Mouse (Mus musculus) neural tube, embryonic 10.5 days (tissue): ENCODE results near the gene Neurl2.
"Not testable (repeated sequence)": the region's sequence is repeated elsewhere in the genome, so short reads cannot be mapped to it uniquely, and the experiment has no call there.

ENCODE experiments used
- DNase-seq: peaks from one replicate; pipeline ENCODE4 v3.0.0-alpha.2; 2017; ENCODE audit warnings: low spot score; ENCODE audit errors: extremely low spot score

The Neurl2 gene

DNA sequence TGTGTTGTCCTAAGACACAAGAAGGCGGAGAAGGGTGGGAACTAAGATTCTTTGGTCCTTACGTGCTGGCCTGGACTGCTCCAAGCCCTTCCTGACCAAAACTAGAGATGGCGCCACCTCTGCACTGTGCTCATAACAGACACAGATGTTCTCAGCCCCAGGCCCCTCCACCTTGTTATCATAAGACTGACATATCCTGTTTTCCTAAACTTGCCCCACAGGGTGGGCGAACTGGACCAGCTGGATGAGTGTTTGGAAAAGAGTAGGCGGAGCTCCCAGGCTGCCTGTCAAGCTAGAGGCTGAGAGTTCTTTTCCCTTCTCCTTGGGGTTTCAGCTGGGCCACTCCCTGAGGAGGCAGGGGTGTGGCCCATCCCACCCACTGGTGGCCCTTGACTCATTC lies 15.6 kb downstream of the Neurl2 start:
- no peak for DNase-seq

DNA sequence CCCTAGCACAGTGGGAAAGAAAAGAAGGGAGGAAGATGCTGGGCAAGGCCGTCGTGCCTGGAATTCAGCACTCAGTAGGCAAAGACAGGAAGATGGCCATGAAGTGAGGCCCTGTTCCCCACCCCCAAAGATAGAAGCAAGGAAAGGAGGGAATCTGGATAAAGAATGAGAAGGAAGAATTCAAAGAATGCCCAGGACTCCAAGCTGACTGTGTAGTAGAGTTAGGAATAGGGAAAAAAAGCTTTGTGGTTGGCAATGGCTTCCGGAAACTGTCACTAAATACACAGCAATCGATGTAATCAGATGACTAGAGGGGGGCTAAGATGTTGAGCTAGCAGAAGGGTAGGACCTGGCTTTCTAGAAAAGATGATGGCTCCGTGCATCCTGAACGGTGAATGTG lies 16.1 kb downstream of the Neurl2 start:
- no peak for DNase-seq

DNA sequence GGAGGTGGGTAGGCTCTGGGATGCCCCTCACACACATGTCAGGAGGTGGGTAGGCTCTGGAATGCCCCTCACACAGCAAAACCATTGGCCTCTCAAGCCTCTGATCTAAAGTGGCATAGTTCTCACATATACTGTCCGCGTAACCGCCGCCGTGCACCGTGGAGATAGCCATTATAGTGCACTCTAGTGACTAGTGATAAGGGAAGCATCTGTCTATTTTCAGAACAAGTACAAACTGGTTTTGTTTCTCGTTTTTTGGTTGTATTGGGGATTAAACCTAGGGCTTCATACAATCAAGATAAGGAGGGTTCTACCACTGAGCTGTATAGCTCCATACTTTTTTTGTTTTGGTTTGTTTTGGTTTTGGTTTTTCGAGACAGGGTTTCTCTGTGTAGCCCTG lies 17.4 kb downstream of the Neurl2 start:
- no peak for DNase-seq

DNA sequence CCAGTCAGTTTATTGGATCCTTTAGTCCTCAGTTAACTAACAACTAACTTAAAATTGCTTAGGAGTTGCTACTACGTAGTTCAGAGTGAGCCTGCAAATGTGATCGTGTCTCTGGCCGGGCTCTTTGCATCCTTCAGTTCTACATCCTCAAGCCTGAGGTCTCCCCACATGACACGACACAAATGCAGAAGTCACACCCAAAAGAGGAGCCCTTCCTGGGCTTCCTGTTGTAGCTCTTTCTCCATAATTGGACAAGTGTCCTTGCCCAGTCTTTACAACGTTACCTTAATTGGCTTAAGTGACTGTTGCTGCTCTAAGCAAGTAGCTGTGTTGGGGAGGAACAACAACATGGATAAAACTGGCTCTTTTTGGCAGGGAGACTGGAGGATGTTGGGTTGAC lies 17.9 kb downstream of the Neurl2 start:
- no peak for DNase-seq

DNA sequence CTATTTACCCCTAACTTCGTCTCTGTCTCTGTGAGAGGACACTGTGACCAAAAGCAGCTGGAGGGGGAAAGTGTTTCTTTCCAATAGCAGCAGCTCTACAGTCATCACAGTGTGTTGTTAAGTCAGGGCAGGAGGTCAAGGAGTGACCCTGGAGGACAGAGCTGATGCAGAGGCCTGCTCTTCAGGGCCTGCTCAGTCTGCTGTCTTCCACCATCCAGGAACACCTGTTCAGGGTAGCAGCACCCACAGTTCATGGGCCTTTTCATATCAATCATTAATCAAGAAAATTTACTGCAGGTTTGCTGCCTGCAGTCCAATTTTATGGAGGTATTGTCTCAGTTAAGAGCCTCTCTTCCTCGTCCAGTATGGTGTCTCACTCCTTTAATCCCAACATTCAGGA lies 19.7 kb downstream of the Neurl2 start:
- no peak for DNase-seq

DNA sequence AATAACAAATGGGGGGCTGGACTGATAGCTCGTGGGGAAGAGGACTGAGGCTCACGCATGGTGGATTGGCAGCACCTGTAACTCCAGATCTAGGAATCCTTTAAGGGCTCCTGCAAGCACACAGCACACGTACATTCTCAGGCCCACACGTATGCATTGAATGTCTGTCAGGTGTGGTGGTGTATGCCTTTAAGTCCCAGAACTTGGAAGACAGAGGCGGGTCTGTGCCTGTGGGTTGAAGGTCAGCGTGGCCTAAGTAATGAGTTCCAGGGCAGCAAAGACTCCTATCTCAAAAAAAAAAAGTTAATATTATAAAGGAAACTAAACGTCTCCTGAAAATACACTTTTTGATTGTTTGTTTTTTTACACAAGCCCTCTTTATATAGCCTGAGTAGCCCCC lies 26.6 kb downstream of the Neurl2 start:
- no peak for DNase-seq

DNA sequence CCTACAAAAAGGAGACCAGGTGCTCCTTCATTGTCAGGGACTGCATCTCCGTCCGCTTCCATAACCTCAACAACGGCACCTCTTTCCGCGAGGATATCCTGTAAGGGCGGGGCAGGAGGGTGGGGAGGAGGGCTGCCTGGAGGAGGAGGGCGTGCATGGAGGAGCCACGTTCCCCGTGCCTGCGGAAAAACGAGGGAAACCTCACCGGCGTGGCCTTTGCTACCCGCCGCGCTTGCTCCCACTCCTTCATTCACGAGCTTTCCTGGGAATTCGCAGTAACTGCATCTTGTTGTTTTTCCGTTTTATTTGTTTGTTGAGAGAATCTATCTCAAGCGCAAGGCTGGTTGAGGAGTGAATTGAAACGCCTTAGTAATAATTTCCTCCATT lies 27.9 kb downstream of the Neurl2 start:
- no peak for DNase-seq

DNA sequence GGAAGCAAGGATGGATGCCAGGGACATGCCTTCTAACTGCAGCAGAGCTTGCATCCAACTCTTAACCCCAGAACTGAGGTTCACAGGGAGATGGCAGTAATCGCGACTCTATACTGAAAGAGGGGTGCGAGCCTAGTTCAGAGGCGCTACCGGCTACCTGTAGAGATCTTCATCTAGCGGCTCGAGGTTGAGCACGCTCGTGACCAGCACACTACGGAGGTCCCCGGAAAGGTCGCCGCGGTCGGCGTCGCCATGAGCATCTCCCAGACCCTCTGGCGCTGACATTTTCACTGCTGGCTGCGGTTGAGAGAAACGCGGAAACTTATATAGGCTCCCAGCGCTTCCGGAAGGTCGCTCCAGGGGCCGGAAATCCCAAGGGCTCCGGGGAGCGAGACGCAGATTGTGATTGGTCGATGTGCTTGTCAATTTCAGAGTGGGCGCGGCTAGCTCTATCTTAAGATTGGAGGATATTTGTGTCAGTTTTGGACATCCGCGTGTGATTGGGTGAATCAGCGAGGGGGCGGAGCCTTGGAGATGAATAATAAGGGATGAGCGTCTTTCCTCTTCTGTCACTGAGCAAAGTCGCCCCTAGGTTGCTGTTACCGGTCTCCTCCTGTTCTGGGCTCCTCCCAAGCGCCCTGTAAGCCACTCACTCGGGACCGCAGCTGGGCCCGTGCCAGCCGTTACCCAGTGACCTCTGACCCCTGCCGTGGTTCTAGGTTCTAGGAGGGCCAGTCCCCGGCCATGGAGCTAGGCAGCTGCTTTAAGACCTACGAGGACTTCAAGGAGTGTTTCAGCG lies 28.5 kb downstream of the Neurl2 start, which contains the start of the genes Acot8 and Zswim3:
Gene Acot8, minus strand, starts transcription at position 350 of the 799 bp plus-strand sequence.
Gene Zswim3, plus strand, starts transcription at position 566 of the 799 bp plus-strand sequence.
- peak; percentile 94 for DNase-seq

DNA sequence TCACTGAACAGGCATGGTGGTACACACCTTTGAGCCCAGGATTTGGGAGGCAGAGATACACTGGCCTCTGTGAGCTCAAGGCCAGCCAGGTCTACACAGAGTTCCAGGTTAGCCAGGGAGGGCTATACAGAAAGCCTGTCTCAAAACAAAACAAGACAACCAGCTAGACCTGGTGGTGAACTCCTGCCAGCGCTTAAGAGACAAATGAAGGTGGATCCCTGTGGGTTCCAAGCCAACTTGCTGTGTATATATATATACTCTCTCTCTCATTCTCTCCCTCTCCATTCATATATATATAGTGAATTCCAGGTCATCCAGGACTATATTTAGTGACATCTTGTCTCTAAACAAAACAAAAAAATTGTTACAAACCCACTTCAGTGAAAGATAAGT lies 29.3 kb downstream of the Neurl2 start:
- no peak for DNase-seq

DNA sequence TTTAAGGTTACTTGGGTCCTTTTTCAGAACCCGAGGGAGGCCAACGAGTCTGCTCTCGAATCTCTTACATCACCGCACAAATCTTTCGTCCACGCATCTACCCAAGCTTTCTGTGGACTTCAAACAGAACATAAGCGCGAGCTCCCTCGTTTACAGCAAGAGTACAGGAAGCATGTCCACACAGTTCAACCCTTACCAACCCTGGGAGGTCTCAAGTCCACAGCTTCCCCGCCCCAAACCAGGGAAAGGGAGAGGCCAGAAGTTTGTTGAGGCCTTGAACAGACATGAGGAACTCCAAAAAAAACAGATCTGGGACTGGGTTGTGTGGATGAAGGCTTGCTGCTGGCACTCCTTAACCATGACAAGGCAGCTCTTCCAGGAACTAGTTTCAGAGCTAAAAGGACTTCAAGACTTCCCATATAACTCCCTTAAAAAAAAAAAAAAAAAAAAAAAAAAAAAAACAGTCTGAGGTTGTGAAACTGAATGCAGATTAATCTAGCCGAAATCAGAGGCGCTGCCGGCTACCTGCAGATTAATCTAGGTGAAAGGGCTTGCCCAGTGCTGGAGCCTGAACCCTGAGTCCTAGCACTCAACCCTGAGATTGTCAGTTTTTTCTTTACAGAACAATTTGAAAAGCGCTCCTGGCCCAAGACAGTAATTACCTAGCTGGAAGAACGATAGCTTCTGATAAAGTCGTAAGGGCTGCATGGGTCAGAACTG lies 29.9 kb downstream of the Neurl2 start:
- no peak for DNase-seq

DNA sequence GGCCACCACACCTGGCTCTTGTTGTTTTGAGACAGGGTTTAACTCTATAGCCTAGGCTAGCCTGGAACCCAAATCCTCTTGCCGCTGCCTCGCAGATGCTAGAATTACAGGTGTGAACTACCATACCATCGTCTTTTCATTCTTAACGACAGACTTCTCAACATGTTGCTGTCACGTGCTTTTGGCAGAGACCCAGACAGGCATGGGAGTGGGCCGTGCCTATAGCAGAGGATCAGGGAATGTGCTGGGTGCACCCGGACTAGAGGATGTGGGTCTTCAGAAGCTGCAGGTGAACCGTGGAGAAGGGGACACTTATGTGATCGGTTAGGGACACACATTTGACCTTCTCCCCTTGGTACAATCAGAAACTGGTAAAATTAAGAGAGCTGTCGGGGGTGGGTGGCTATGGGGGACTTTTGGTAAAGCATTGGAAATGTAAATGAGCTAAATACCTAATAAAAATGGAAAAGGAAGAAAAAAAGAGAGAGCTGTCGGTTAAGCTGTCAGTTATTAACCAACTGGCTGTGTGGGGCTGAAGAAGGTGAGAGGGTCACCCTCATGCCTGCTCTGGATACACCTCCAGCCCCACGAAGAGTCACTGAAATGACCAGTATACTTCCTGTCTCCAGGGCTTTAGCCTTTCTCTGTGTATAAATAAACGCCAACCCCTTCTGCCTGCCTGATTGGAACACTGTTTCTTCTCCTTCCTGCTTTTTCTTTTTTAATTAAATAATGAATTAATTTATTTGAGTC lies 32.8 kb downstream of the Neurl2 start:
- no peak for DNase-seq

DNA sequence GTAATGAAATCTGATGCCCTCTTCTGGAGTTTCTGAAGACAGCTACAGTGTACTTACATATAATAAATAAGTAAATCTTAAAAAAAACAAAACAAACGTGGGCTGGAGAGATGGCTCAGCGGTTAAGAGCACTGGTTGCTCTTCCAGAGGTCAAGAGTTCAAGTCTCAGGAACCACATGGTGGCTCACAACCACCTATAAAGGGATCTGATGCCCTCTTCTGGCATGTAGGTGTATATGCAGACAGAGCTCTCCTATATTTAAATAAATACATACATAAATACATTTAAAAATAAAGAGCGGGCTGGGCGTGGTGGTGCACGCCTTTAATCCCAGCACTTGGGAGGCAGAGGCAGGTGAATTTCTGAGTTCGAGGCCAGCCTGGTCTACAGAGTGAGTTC lies 34.7 kb downstream of the Neurl2 start:
- DNase-seq = not testable (repeated sequence)

DNA sequence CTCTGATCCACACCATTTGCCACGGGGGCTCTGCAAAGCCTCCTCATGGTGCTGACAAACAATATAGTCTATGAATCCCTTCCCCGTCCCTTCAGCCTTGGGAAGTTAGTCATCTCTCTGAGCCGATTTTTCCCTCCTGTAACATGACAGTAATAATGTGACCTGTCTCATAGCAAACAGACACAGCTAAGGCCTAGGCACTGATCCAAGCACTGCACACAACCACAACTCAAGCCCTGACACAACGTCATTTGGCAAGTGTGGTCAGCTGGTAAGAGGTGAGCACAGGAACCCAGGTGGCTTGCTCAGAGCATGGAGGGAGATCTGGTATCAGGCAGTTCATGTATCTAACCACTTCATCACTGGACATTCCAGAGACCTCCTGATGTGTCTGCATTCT lies 37.4 kb downstream of the Neurl2 start:
- no peak for DNase-seq

DNA sequence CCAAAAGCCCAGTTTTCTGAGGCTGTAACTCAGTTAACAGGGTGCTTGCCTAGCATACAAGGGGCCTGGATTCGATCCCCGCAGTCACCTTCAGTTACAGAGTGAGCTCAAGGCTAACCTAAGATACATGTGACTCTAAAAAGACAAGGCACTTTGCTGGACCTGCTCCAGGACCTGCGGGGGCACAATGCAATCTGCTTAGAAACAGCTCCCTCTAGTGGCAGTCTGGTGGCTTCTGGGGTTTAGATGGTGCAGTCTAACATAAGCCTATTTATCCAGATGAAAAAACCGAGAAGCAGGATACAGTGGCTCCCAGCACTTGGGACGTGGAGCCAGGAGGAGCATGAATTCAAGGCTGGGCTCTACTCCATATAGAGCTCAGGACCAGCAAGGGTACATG lies 39.0 kb downstream of the Neurl2 start:
- peak; percentile 69 for DNase-seq

DNA sequence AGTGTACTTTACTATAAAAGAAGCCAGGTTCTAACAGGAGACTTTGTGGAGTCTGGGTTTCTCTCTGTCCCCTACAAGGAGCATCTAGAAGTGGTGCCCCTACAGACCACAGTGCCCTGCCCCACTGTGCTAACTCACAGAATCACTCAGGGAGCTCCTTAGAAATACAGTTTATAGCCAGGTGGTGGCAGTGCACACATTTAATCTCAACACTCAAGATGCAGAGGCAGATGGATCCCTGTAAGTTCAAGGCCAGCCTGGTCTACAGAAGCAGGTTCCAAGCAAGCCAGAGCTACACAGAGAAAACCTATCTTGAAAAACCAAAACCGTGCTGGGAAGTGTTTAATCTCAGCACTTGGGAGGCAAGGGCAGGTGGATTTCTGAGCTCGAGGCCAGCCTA lies 39.5 kb downstream of the Neurl2 start:
- no peak for DNase-seq

DNA sequence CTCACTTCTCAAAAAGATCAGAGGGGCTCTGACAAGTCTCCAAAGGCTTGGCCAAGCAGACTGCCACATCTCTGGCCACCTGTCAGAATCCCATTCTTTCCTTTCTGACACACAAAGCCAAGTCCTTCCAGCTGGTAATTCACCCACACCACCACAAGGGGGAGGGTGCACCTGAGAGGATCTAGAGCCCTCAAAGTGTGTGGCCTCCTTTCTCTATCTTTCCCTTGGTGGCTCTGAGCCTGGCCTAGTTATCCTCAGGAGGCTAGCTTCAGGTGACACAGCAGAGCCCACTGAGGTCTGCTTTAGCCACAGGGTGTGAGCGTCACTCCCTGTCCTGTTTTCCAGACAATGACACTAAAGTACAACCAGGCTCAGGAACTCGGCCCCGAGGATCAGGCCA lies 40.0 kb downstream of the Neurl2 start:
- peak; percentile 45 for DNase-seq

DNA sequence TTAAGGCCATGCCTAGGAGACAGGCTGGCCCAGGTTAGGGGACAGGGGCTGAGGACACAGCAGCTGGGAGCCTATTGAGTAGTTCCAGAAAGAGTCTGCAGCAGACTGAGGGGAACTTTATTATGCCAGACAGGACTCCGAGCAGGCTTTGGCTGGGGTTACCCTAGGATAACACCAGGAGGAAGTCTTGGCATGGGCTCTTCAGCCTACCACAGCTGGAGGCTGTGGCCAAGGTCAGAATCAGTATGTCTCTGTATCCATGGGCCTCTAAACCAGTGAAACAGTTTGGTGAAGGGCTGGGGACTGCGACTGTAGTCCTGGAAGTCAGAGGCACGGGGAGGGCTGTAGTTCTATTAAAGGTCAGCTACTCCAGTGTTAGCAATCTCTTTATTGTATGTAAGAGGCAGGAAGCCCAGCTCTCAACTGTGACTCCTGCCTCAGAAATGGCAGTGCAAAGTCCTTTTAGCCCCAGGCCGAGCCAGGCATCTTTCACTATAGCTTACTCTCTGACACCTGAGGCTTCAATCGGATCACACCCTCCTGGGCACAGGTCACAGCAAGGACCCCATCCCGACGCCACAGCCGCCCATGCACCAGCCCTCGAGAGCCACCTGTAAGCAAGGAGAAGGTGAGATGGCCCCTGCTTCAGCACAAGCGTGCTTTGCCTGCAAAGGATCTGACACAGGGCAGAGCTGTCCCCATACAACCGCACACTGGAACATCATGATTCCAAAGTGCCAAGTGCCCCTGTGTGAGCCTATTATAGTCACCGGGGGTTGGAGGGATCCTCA lies 40.7 kb downstream of the Neurl2 start:
- no peak for DNase-seq

DNA sequence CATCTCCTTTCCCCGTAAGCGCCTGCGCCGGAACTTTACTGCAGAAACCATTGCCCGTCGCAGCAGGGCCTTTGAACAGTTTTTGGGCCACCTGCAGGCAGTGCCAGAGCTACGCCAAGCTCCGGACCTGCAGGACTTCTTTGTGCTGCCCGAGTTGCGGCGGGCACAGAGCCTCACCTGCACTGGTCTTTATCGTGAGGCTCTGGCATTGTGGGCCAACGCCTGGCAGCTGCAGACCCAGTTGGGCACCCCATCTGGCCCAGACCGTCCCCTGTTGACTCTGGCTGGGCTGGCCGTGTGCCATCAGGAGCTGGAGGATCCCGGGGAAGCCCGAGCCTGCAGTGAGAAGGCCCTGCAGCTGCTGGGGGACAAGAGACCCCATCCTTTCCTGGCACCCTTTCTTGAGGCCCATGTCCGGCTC lies 41.4 kb downstream of the Neurl2 start:
- DNase-seq = no peak

DNA sequence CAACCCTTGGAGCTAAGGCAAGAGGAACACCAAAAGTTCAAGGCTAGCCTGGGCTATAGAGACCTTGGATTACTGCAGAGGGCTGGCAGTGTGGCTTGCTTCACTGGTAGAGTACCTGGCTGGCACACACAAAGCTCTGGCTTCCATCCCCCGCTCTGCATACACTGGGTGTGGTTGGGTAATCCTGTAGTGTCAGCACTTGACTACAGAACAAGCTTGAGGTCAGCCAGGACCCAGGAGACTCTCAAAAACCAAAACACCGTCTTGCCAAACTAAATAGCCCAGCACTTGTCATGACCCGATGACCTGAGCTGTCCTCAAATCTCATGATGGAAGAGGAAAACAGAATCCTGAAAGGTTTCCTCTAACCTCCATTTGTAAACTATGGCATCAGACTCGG lies 42.8 kb downstream of the Neurl2 start:
- no peak for DNase-seq

DNA sequence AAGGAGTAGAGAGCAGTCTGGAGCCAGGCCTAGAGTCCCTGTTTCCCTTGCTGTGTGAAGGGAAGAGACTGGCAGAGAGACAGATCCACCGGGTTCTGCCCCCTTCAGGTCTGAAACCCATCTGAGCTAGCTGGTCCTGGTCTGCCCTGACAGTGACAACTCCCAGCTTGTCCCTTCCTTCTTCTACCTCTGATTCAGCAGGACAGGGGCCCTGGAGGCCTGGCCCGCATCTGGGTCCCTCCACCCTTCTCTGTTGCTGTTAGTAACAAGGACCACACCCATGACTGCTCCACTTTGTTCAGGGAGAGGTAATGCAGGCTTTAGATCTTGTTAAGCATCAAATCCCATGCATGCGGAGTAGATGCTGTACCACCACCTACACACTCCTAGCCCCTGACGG lies 44.8 kb downstream of the Neurl2 start:
- DNase-seq = no peak

DNA sequence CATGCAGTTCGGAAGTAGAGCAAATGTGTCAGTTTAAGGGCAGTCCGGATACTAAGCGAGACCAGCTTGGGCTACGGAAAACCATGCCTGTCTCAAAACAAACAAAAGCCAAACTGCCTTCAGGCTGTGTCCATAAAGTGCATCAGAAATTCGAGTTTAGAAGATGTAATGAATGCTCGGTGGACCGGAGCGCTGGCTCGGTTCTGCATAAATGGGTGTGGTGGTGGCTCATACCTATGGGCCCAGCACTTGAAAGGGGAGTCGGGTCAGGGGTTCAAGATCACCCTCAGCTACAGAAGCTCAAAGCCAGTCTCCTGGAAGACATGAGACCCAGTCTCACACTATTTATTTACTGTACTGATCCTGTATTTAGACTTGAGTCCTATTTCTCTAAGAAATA lies 45.5 kb downstream of the Neurl2 start:
- DNase-seq = no peak
